Mouse (Mus musculus): ENCODE measurements around the gene Alox12.

The Alox12 gene

DNA sequence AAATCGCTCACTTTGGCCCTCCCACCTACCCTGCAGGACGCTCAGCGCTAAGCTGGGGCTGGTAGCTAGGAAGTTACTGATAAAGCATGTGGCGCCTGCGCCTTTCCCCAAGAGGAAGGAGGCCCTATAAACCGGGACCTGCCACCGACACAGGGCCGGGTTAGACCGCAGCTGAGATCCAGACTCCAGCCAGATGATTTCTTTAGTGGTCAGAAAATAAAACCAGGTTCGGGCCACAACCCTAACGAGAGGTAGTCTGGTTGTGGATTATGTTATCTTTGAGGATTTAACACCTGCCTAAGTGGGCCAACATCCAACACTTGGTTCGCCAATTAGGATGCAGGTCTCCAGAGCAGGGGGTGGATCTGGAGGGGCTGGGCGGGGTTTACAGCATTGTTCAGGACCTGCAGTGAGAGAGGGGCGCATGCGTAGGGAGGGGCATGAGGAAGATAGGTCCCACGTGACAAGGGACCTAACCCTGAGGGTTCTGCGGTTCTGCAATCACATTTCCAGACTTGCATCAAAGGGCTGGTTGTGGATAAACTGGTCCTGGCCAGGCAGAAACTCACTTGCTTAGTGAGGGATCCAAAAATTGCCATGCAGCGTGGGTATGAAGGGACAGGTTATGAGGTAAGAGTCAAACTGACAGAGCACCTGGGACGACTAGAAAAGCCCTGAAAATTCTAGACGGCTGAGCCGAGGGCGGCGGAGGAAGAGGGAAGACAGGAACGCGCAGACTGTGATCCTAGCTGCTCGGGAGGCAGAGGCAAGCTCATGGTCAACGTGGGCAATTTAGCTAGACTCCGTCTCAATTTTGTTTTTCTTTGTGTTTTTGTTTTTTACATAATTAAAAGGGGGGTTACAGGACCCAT, 34.2 kb downstream of the Alox12 start, which contains the start of gene Slc16a13:
TSS of gene Slc16a13 (minus strand) at position 334 of the 872 bp plus-strand sequence.
- intact Hi-C loops (cut with DNase I): no loop called here

DNA sequence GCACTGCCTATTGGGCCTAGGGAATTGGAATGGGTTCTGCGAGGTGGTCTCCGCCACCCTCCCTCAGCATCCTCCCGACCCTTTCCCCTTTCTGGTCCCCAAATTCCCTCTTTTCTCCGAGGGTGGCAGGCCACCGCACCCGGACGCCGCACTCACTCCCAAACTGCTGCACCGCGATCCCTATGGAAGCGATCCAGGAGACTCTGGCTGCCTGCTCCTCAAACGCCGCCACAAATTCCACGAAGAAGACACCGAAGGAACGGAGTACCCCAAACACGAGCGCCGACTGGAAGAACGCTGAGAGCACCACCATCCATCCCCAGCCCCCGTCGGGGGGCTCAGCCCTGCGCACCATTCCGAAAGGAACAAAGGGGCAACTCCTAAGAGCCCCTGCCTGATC, 34.8 kb downstream of the Alox12 start:
- intact Hi-C loops (cut with DNase I): no loop called here

DNA sequence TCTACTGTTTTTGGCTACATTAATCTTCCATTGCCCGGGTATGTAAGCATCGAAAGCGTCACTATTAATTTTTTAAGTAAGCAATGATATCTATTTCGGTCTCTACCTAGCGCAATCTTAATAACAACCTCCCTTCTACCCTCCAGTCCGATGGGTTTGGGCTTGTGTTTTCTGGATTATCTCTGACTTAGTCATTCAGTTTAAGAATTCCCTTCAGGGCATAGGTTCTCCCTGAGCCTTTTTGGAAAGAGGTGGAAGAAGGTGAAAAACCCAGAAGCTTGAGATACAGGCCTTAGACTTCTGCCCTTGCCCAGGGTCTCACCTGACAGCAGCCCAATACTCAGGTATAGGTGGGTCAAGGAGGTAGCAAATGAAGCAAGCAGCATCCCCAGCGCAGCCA, 35.3 kb downstream of the Alox12 start:
- intact Hi-C loops (cut with DNase I): loop anchor here (10.0 kb wide), 1 partner anchor 285 kb away; the partner anchor contains the start of gene Ybx2

DNA sequence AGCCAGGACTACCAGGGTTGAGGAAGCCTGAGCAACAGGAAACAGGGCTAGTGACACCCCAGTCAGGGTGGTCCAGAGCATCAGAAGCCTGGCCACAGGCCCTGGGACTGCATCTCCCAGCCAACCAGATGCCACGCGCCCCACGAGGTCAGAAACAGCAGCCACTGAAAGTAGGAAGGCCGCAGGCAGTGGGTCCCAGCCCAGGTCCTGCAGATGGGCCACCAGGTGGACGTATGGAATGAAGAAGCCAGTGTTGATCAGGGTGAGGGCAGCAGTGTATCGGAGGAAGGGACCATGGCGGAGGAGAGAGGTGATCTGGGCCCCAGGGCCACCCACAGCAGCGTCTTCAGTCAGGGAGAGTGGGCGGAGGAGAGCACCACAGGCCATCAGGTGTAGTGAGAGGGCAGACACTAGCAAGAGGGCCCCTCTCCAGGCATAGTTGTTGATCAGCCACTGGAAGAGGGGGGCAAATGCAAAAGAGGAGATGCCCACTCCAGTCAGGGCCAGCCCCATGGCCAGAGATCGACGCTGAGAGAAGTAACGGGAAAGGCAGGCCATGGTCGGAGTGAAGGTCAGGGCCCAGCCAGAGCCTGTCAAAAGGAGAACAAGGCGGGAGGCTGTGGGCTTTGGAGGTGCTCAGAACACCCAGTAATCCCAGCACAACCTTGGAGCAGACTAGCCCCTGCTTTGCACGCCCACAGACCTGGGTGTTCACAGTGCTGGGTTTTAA, 36.2 kb downstream of the Alox12 start:
- intact Hi-C loops (cut with DNase I): loop anchor here (10.0 kb wide), 1 partner anchor 284 kb away; the partner anchor contains the start of gene Ybx2

DNA sequence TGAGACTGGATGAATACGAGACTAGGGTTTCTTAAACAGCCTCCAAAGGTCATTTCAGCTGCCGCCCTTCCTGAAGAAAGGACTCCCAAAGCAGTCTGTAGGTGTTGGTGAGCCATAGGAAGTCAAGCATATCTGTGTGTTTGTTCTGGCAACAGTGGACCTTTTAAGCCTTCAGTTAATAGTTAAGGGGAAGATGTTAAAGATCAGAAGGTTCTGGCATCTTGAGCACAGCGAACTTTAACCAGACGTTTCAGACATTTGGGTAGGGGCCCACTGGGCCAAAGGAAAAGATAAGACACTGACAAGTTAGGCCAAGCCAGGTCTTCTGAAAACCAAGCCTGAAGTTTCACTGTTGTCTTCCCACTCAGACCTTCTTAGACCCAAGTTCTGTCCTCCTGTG, 37.1 kb downstream of the Alox12 start:
- intact Hi-C loops (cut with DNase I): loop anchor here (10.0 kb wide), 1 partner anchor 283 kb away; the partner anchor contains the start of gene Ybx2

DNA sequence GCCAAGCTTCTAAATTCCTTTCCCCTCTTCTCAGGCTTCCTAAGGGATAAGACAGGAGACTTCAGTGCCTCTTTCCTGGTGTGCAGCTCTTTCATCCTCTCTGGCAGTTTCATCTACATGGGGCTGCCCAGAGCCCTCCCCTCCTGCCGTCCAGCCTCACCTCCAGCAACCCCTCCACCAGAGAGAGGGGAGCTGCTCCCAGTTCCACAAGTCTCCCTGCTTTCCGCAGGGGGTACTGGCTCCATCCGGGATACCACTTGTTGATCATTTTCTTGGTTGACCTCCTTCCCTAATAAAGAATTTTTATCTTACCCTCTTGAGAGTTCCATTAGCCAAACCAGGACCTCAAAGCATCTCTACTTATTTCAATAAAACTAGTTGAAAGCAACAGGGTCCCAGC, 39.0 kb downstream of the Alox12 start:
- intact Hi-C loops (cut with DNase I): loop anchor here (10.0 kb wide), 1 partner anchor 281 kb away; the partner anchor contains the start of gene Ybx2

DNA sequence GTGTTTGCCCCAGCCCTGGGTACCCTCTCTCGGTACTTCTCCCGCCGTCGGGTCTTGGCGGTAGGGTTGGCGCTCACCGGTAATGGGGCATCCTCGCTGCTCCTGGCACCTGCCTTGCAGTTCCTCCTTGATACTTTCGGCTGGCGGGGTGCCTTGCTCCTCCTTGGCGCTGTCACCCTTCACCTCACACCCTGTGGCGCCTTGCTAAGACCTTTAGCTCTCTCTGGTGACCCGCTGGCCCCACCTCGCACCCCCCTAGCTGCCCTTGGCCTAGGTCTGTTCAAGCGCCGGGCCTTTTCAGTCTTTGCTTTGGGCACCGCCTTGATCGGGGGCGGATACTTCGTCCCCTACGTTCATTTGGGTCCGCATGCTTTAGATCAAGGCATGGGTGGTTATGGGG, 39.9 kb downstream of the Alox12 start:
- intact Hi-C loops (cut with DNase I): loop anchor here (10.0 kb wide), 1 partner anchor 280 kb away; the partner anchor contains the start of gene Ybx2

DNA sequence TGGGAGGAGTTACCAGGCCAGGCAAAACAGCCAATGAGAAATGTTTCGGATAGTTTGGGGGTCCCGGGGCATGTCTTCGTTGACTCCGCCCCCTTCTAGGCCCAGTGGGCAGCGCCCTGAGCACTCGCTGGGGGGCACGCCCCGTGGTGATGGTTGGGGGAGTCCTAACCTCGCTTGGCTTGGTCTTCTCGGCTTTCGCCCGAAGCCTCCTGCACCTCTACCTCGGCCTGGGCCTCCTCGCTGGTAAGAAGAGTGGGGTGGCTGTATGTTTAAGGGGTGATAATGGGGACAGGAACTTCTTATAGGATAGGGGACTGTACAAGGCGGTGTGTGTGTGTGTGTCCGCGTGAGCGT, 40.3 kb downstream of the Alox12 start:
- intact Hi-C loops (cut with DNase I): loop anchor here (5.0 to 10.0 kb wide), 2 partner anchors 38 to 280 kb away; partner anchors contain the start of gene Ybx2

DNA sequence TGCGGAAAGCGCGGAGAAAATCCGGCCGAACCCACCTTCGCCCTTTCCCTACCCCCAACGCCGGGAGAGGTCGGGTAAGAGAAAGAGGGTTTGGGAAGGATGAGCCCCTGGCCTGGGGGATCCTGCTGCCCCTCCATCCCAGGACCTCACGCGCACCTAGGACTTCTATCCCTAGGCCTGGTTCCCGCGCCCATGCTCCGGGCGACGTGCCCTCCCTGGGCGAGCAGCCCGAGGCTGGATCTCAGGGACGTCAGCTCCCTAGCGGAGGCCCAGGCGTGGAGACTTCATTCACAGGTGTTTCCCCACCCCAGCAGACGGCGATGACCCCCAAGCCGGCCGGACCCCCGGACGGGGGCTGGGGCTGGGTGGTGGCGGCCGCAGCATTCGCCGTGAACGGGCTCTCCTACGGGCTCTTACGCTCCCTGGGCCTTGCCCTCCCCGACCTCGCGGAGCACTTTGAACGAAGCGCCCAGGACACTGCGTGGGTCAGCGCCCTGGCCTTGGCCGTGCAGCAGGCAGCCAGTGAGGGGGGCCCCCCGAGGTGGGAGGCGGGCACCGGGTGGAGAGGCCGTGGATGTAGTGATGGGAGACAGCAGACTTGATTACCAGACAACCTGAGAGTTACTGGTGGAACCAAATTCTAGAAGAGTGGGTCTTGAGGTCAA, 40.8 kb downstream of the Alox12 start:
- intact Hi-C loops (cut with DNase I): loop anchor here (5.0 to 10.0 kb wide), 2 partner anchors 37 to 280 kb away; partner anchors contain the start of gene Ybx2

DNA sequence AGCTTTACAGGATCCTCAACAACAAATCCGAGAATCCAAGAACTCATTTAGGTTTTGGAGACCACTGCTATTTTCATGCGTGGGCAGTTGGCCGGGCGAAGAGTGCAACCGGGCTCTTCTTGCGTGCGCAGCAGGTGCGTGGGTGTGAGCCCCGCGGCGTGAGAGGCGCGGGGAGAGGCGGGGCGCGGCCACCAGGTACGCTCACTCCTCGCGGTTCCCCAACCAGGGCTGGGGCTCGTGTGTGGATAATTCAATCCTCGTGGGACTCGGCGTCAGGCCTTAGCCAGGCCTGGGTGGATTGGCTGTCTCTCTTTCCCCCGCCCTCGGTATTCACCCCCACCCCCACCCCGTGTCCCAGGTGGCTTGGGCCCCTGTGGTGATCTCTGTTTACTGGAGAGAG, 41.4 kb downstream of the Alox12 start:
- intact Hi-C loops (cut with DNase I): loop anchor here (2.0 to 10.0 kb wide), 3 partner anchors 36 to 279 kb away; partner anchors contain the start of genes Asgr1 and Ybx2

DNA sequence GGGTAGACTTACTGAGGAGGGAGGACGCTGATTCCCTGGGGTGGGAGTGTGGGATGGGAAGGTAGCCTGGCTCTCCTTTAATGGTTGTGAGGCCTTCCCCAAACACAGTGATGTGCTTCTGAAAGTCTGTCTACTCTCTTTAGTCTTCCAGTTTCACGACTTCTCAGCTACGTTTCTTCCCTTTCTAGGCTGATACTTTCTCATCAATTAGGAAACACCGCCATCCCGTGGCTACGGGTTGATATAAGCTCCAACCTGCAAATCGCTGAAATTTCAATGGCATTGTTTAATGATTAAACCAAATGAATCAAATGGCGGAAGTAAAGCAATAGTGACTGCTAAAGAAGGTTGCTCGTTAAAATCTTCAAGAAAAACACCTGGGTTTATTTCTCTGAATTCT, 42.3 kb downstream of the Alox12 start:
- intact Hi-C loops (cut with DNase I): loop anchor here (2.0 to 10.0 kb wide), 3 partner anchors 36 to 278 kb away; partner anchors contain the start of genes Asgr1 and Ybx2

DNA sequence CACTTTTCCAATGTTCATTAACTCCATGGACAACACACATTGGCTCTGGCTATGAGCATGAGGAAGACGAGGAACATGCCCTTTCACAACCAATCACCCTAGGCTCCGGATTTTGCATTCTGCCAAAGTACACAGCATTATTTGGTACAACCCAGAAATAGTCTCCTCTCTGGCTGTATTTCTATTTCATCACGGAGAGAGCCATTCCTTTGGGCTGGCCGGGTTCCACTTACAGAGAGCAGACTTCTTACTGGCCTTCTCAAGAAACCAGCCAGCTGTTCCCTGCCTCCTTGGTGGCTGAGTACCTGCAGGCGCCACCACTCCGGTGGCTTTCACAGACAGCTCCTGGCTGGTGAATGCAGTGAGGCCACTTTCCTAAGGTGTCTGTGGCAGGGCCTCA, 42.7 kb downstream of the Alox12 start, which contains the start of gene Slc16a11:
TSS of gene Slc16a11 (plus strand) at position 330 of the 400 bp plus-strand sequence.
- intact Hi-C loops (cut with DNase I): loop anchor here (2.0 to 10.0 kb wide), 3 partner anchors 35 to 278 kb away; partner anchors contain the start of genes Asgr1 and Ybx2

DNA sequence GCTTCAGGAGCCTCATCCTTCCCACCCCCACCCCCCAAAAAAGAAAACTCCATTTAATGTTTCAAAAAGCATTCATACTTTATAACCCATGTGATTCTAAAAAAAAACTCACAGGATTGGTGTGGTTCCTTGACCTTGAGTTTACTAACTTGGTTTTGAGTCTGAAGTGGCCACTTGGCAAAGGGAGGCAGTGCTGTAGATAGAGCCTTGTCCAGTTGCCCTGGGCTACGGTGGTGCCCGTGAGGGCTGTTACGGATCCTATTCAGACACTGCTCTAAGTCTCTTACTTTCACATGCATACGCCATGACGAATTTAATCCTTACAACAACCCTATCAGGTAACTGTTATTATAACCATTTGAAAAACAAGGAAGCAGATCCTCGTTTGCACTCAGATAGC, 43.2 kb downstream of the Alox12 start:
- intact Hi-C loops (cut with DNase I): loop anchor here (2.0 to 10.0 kb wide), 3 partner anchors 35 to 277 kb away; partner anchors contain the start of genes Asgr1 and Ybx2

DNA sequence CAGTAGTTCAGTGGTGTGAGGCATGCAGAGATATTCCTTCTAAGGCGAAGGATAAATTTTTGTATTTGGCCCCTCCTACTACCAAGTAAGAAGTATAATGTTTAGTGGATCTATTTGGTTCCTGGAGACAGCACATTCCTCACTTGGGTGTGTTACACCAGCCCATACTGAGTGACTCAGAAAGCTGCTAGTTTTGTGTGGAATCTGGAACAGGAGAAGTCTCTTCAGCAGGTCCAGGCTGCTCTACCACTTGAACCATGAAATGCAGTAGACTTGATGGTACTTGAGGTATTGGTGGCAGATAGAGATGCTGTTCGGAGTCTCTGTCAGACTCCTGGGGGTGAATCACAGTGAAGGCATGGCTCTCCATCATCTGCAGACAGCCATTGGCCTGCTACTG, 44.5 kb downstream of the Alox12 start:
- intact Hi-C loops (cut with DNase I): loop anchor here (5.0 to 10.0 kb wide), 2 partner anchors 33 to 276 kb away; partner anchors contain the start of gene Ybx2

DNA sequence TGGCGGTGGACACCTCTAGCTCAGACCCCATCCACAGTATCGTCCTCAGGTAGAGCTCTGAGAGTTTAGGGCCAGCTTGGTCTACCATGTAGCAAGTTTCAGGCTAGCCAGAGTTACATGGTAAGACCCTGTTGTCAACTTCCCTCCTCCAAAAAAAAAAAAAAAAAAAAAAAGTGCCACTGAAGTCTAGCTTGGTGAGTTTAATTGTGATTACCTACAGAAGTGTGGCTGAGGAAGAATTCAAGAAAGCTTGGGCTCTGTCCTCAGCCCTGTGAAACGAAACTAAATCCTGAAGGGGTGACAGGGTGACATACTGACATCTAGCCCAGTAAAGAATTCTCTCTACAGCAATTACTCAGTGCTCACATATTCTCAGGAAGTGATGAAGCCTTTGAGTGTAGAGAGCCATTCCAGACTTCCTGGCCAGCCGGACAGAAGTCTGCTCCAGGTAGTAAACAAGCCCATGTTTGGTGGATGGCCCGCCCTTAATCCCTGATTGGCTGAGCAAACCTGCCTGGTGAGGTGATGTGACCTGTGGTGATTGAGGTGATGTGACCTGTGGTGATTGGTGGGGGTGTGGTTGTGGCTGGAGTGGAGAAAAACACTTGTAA, 46.3 kb downstream of the Alox12 start:
- intact Hi-C loops (cut with DNase I): no loop called here

DNA sequence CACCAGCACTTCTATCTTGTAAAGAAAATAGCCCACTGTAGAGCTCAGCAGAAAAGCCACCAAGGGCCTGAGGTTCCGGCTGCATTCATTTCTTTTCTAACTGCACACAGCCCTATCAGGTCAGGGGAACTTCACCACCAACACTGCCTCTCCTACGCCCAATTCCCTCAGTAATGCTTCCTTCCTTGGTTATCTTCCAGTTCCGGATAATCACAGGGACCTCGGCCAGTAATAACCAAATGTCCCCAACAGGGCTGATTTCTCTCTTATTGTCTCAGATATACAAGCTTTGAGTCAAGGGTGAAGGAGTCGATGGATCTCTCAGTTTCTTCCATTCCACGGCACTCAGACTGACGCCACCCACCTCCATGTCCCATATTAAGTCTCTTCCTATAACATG, 47.9 kb downstream of the Alox12 start:
- intact Hi-C loops (cut with DNase I): no loop called here

DNA sequence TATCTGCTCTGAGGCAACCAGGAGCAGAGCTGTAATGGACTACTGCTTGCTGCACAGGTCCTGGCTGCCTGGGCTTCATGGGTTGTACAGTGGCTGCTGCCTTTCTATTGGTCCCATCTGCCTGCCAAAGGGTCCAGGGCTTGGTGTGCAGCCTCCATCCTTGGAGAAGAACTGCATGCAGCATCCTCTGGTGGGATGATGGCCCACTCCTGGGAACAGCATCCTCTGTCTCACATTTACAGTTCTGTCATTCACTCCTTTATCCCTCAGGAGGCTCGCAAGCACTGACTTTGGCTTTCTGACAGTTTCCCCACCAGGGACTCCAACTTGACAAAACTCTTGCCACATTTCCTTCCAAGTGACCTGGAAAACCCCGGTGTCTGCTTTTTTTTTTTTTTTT, 48.4 kb downstream of the Alox12 start:
- intact Hi-C loops (cut with DNase I): no loop called here

DNA sequence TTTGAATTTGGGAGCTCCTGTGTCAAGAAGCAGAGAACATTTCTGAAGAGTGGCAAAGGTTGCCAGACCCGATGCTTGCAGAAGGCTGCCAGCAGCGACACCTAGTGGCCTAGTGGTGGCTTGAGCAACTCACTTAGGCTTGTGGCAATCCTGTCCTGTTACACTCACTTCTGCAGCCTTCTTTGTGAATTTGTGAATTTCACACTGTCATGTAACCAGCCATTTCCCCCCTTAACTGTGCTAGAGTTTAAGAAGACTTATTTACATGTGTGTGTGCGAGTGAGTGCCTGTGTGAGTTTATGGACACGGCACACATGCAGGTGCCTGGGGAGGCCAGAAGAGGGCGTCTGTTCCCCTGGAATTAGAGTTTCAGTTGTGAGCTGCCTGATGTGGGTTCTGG, 53.5 kb downstream of the Alox12 start:
- intact Hi-C loops (cut with DNase I): loop anchor here (2.0 to 5.0 kb wide), 2 partner anchors 127 to 144 kb away; no protein-coding TSS in a partner anchor

DNA sequence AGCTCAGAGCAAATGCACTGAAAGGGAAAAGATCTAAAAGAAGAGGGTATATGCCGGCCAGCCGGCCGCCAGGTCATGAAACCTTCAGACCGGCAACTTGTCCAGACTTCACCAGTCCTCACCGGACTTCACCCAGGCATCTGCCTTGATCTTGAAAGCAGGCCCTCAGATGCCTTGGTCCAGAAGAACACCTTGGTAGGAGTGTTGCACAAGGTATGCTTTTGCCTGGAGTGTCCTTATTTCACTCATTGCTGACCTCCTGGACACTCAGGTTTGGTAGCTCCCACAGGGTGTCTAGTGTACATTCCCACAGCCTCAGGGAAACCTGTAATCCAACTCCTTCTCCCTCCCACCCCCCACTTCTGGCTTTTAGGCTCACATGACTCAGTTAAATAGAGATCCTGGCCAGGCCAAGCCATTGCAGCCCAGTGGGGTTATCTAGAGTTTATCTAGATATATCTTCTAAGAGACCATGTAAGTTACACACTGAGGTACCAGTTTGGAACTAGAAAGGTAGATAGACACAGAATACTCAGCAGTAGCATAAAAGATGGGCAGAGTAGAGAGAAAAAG, 55.0 kb downstream of the Alox12 start:
- intact Hi-C loops (cut with DNase I): loop anchor here (2.0 to 5.0 kb wide), 2 partner anchors 125 to 143 kb away; no protein-coding TSS in a partner anchor

DNA sequence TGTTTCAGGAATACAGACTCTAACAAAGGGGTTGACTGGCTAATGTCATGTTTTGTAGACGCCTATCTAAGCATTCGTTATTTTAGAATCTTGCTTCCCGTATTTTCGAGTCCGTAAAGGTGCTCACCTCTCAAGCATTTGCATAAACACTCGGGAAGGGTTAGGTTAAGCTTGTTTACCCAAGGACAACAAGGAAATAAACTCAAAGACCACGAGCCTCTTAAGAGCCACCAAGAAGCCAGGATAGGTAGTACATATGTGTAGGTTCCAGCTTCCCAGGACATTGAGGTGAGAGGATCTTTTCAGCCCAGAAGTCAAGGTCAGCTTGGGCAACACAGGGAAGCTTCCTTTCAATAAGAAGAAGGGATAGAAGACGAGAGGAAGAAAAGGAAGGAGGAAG, 56.0 kb downstream of the Alox12 start:
- intact Hi-C loops (cut with DNase I): no loop called here
